Mouse (Mus musculus) ES-E14 (cell line): Measurements from ENCODE around the gene Magel2.

Experiments
- HCFC1 ChIP-seq: IDR thresholded peaks from 2 replicates; pipeline ENCODE4 v1.6.1; 2012; ENCODE audit warnings: low read length, inconsistent platforms, borderline replicate concordance; ENCODE audit not compliant: insufficient read depth
- MAFK ChIP-seq: IDR thresholded peaks from 2 replicates; pipeline ENCODE4 v1.6.1; 2014; ENCODE audit warnings: mild to moderate bottlenecking, low read depth, low read length, inconsistent platforms; ENCODE audit not compliant: insufficient read depth
- ZC3H11A ChIP-seq: IDR thresholded peaks from 2 replicates; pipeline ENCODE4 v1.6.1; 2012; ENCODE audit warnings: low read depth, mild to moderate bottlenecking, inconsistent platforms, low read length, borderline replicate concordance
- ZNF384 ChIP-seq: IDR thresholded peaks from 2 replicates; pipeline ENCODE4 v1.6.1; 2012; ENCODE audit warnings: low read depth, low read length, inconsistent platforms

- TF ChIP-seq MAFK (no peak), ZNF384 (no peak), ZC3H11A (no peak), HCFC1 (no peak)
These were observed 51.5 kb downstream of the Magel2 start for GRCm38 (mm10) chr7:62428337-62428736.
